Mouse (Mus musculus) limb, embryonic 14.5 days (tissue): ENCODE measurements around the gene P2ry6. TPM values are rescaled to one million over a fixed set of nuclear protein-coding genes. Genes with fewer than 3 reads are reported as not detected.
A peak's percentile ranks its signal among the peaks of the same experiment; 100 is the strongest.

Source experiments
- ATAC-seq: fragments of 200-750 bp; cut with Nextera tagmentation; 2 replicates; pipeline ENCODE4 v1.8.0; 2017; ENCODE audit warnings: low read depth, moderate number of reproducible peaks, moderate TSS enrichment; ENCODE audit not compliant: low FRiP score
- DNase-seq: peaks from one replicate; pipeline ENCODE4 v3.0.0-alpha.2; 2015; ENCODE audit warnings: low spot score
- H3K27ac ChIP-seq: fragments of 300-500 bp; sonication (generic); replicated peaks from 2 replicates; pipeline ENCODE4 v1.5.1; 2014; ENCODE audit warnings: low read depth, mild to moderate bottlenecking, low read length, moderate library complexity, mixed read lengths
- H3K27me3 ChIP-seq: fragments of 300-500 bp; sonication (generic); 2 replicates; pipeline ENCODE4 v1.6.1; 2014; ENCODE audit warnings: low read length, mixed read lengths; ENCODE audit not compliant: control insufficient read depth, insufficient read depth
- H3K36me3 ChIP-seq: fragments of 300-500 bp; sonication (generic); 2 replicates; pipeline ENCODE4 v1.6.1; 2014; ENCODE audit warnings: mild to moderate bottlenecking, low read length, moderate library complexity, mixed read lengths; ENCODE audit not compliant: control insufficient read depth, insufficient read depth
- H3K4me1 ChIP-seq: fragments of 300-500 bp; sonication (generic); 2 replicates; pipeline ENCODE4 v1.6.1; 2014; ENCODE audit warnings: antibody characterized with exemption, low read length, mixed read lengths; ENCODE audit not compliant: control insufficient read depth, insufficient read depth
- H3K4me2 ChIP-seq: fragments of 300-500 bp; sonication (generic); replicated peaks from 2 replicates; pipeline ENCODE4 v1.6.1; 2014; ENCODE audit warnings: low read depth, mild to moderate bottlenecking, low read length, moderate library complexity; ENCODE audit not compliant: severe bottlenecking
- H3K4me3 ChIP-seq: fragments of 300-500 bp; sonication (generic); replicated peaks from 2 replicates; pipeline ENCODE4 v1.5.1; 2014; ENCODE audit warnings: low read length
- H3K9ac ChIP-seq: fragments of 300-500 bp; sonication (generic); 2 replicates; pipeline ENCODE4 v1.6.1; 2014; ENCODE audit warnings: mild to moderate bottlenecking, low read depth, low read length, moderate library complexity; ENCODE audit not compliant: severe bottlenecking
- H3K9me3 ChIP-seq: fragments of 300-500 bp; sonication (generic); 2 replicates; pipeline ENCODE4 v1.6.1; 2016; ENCODE audit warnings: low read length; ENCODE audit not compliant: control insufficient read depth
- POLR2A ChIP-seq: fragments of 200-500 bp; IDR thresholded peaks from 2 replicates; pipeline ENCODE4 v1.8.0; 2012; ENCODE audit warnings: inconsistent platforms, mild to moderate bottlenecking, moderate library complexity, borderline replicate concordance; ENCODE audit not compliant: insufficient read depth, insufficient read length; ENCODE audit errors: extremely low read depth
- WGBS: fragments of 180-500 bp; shearing (Covaris S2); extraction: QIAGEN DNeasy Blood & Tissue Kit; methylation state at CpG from one replicate; pipeline ENCODE4 v1.1.7; 2014; 5-methylcytosine and 5-hydroxymethylcytosine counted together
- polyA plus RNA-seq, 2 experiments: library from polyadenylated mRNA; depleted of rRNA in 1 of 2; stranded (reverse) in 1 of 2; unstranded in 1 of 2; fragments of >200 nt; fragmentation: Nextera tagmentation in 1 of 2; extraction: Ambion mirVana in 1 of 2; gene quantifications; 2 replicates each; pipeline versions ENCODE4 v1.2.1 to v1.2.3; 2012 to 2014

The P2ry6 gene
- polyA plus RNA-seq, 2 experiments, result 5.3 to 5.9 TPM

DNA sequence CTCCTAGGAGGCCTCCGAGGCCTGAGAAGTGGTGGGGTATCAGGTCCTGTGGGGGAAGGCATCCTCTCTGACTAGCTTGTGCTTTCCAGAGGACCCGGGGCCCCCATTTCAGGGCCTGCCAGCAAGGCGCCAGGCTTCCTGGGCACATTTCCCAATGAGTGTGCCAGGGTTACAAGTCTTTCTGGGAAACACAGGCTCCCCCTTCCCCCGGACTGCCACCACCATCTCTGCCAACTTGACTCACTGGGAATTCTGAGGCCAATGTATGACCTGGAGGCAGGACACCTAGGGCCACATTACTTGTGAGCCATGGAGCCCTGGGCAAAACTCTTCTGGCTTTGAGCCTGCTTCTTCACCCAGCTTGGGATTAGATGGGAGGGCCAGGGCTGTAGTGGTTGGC is 51.5 kb downstream of the P2ry6 start:
- ATAC-seq (no peak), DNase-seq (no peak)
- H3K27me3 ChIP-seq, result no peaks in the 10 kb centered on the region
- no peak overlapping the region for H3K4me3 ChIP-seq
- H3K4me1 ChIP-seq, result peaks cover 80% of the 10 kb centered on the region
- no peak overlapping the region for H3K9ac ChIP-seq
- no peak overlapping the region for H3K27ac ChIP-seq
- no peak for TF ChIP-seq POLR2A
- H3K9me3 ChIP-seq, result no peaks in the 10 kb centered on the region
- H3K4me2 ChIP-seq, result no peak overlapping the region
- peaks cover 43% of the 10 kb centered on the region for H3K36me3 ChIP-seq
- 93% methylated on average over 4 of the region's 4 CpGs for WGBS

DNA sequence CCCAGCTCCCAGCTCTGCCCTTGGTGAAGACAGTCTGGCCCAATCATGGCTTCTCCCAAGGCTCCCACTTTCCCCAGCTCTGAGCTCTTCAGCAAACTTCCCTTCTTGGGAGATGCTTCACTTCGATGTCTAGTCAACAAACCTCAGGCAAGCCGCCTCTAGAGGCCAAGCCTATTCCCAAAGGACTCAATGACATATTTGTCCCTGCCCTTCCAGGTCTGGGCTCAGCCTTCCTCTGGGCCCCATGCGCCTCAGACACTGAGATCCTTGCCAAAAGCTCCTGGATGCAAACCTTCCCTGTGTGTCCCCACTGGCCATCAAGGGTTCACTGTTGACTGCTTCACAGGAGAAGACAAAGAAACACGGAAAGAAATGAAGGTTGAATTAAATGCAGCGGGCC is 53.2 kb downstream of the P2ry6 start:
- H3K4me1 ChIP-seq, result peaks cover 77% of the 10 kb centered on the region
- H3K9ac ChIP-seq, result no peak overlapping the region
- no peak overlapping the region for H3K27ac ChIP-seq
- peaks cover 50% of the 10 kb centered on the region for H3K36me3 ChIP-seq
- no peak for TF ChIP-seq POLR2A
- WGBS, result 87% methylated on average over 5 of the region's 5 CpGs
- ATAC-seq, result no peak
- no peak overlapping the region for H3K4me2 ChIP-seq
- DNase-seq, result no peak
- H3K27me3 ChIP-seq, result no peaks in the 10 kb centered on the region
- H3K4me3 ChIP-seq, result no peak overlapping the region
- no peaks in the 10 kb centered on the region for H3K9me3 ChIP-seq

DNA sequence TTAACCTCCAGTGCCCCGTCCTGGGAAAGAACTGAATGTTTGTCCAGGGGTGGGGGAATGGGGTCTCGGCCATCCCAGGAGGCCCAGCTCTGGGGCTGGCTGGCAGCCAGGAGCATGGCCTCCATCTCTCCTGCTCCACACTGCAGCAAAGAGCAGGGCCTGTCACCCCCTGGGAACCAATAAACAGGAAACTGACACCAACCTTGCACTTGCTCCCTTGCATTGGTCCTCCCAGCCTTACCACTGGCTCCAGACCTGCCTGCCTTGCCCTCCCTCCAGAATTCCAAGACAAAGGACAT is 54.7 kb downstream of the P2ry6 start:
- no peak overlapping the region; the same call in 1 of the 2 replicates for H3K27ac ChIP-seq
- 12% methylated on average over 2 of the region's 2 CpGs for WGBS
- DNase-seq, result peak; percentile 19
- no peak overlapping the region for H3K4me2 ChIP-seq
- H3K4me3 ChIP-seq, result no peak overlapping the region
- no peak for TF ChIP-seq POLR2A
- H3K27me3 ChIP-seq, result no peaks in the 10 kb centered on the region
- peaks cover 67% of the 10 kb centered on the region for H3K4me1 ChIP-seq
- no peaks in the 10 kb centered on the region for H3K9me3 ChIP-seq
- ATAC-seq, result peak; percentile 58
- no peak overlapping the region for H3K9ac ChIP-seq
- peaks cover 53% of the 10 kb centered on the region for H3K36me3 ChIP-seq

DNA sequence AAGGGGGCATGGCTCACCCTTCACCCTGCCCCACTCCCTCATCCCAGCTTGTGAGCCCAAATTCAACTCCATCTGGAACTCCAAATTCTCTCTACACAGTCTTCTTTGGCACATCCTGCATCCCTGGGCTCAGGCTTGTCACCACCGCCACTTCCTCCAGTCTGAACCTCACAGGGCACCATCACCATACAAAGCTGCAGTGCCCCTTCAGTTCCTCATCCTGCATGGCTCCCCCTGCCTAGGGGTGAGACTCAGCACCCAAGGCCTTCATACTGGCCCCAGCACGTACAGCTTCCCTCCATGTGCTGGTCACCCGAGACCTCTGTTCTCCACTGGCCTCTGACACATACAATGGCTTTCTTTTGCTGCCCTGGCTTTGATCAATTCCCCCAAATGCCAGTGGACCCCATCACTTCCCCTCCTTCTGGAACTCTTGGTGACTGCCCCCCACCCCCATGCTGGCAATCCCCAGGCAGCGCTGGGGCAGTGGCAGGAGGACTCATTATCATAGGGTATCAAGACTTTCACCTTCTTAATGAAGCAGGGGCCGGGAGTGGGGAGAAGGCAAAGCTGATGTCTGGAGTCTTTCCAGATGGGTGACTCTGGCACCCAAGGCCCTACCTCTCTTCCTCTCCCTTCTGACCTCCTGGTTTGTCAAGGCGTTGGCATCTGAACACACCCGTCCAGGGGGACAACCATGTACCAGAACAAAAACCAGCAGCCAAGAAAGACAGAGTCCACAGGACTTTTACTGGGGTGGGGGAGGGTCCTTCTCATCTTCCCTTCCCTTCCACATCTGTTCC is 55.2 kb downstream of the P2ry6 start:
- 34% methylated on average over 7 of the region's 7 CpGs for WGBS
- no peak for TF ChIP-seq POLR2A
- Histone ChIP-seq H3K4me3 (no peak overlapping the region), H3K9me3 (no peaks in the 10 kb centered on the region), H3K27ac (peak overlapping the region; percentile 55), H3K36me3 (peaks cover 50% of the 10 kb centered on the region), H3K4me2 (no peak overlapping the region), H3K4me1 (peaks cover 61% of the 10 kb centered on the region), H3K27me3 (no peaks in the 10 kb centered on the region), H3K9ac (no peak overlapping the region)
- DNase-seq (no peak), ATAC-seq (no peak)

DNA sequence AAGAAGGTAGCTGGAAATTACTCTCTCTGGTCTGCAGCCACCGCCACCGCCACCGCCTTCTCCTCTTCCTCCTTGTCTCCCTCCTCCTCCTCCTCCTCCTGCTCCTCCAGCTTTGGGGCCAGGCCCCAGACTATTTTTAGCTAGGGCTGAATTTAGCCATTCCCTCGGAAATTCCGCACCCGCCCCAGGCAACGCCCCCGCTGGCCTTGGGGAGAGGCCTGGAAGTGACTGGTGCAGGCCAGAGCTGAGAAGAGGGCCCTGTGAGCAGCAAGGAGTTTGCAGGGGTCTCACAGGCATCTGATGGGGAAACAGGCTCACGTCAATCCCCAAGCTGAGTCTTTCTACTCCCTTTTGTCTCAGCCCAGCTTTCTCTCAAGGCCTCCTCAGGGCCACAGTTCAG is 56.3 kb downstream of the P2ry6 start:
- peak overlapping the region; percentile 67 for H3K27ac ChIP-seq
- peaks cover 51% of the 10 kb centered on the region for H3K4me1 ChIP-seq
- H3K4me3 ChIP-seq, result no peak overlapping the region
- no peaks in the 10 kb centered on the region for H3K27me3 ChIP-seq
- peak overlapping the region; percentile 38 for H3K9ac ChIP-seq
- peaks cover 47% of the 10 kb centered on the region for H3K36me3 ChIP-seq
- no peak for TF ChIP-seq POLR2A
- ATAC-seq, result no peak; the same call in 1 of the 2 replicates
- DNase-seq, result no peak
- 24% methylated on average over 9 of the region's 9 CpGs for WGBS
- peak overlapping the region; percentile 17; the same call in 1 of the 2 replicates for H3K4me2 ChIP-seq
- no peaks in the 10 kb centered on the region for H3K9me3 ChIP-seq
